Mouse (Mus musculus): ENCODE data around the gene H2bfm. TPM values are rescaled to one million over a fixed set of nuclear protein-coding genes. Genes with fewer than 3 reads are reported as not detected.

H2bfm gene
- polyA plus RNA-seq, 1 experiment from 2014 or later = not detected

GRCm38 (mm10) chrX:136976424-136977084 is 49.4 kb downstream of the H2bfm start, which contains the start of the genes Tmsb15l and Tmsb15b1:
Gene Tmsb15l, minus strand, starts transcription at chrX:136976869.
Gene Tmsb15b1, minus strand, starts transcription at chrX:136976874.
- ATAC-seq = peak; percentile 100
- Histone ChIP-seq H3K4me2 (ENCODE audit: low read length) (peak within 1 kb of the TSS; percentile 60), H3K9me3 (ENCODE audit: control insufficient read depth, low read length) (no peaks in the 10 kb centered on the region), H3K27me3 (replicated peaks; ENCODE audit: control insufficient read depth, insufficient read depth, low read length) (no peaks in the 10 kb centered on the region), H3K36me3 (ENCODE audit: control insufficient read depth, insufficient read depth) (no peaks in the 10 kb centered on the region), H3K4me1 (replicated peaks; ENCODE audit: control insufficient read depth, insufficient read depth, low read length) (no peaks in the 10 kb centered on the region), H3K27ac (ENCODE audit: low read length) (no peak within 1 kb of the TSS), H3K9ac (replicated peaks; ENCODE audit: low read depth, low read length) (peak within 1 kb of the TSS; percentile 61), H3K4me3 (replicated peaks; ENCODE audit: low read length) (peak within 1 kb of the TSS; percentile 52)
- WGBS = 26% methylated on average over 15 of the region's 15 CpGs

Other genes with a start within 250 kb of the H2bfm start
- 21.5 and 21.7 TPM in 2 replicates for gene Tceal1, start 219.3 kb upstream of the H2bfm start, polyA plus RNA-seq (2015; fragmentation: Nextera tagmentation; extraction: Ambion mirVana)
- gene Morf4l2, start 183.6 kb upstream of the H2bfm start, polyA plus RNA-seq (2015; fragmentation: Nextera tagmentation; extraction: Ambion mirVana) = 581 and 603 TPM in 2 replicates
- gene Glra4, start 147.2 kb upstream of the H2bfm start, polyA plus RNA-seq (2015; fragmentation: Nextera tagmentation; extraction: Ambion mirVana) = not detected in 2 replicates
- gene Plp1, start 104.7 kb upstream of the H2bfm start, polyA plus RNA-seq (2015; fragmentation: Nextera tagmentation; extraction: Ambion mirVana) = 11.6 and 15.9 TPM in 2 replicates
- gene Rab9b, start 58.6 kb upstream of the H2bfm start, polyA plus RNA-seq (2015; fragmentation: Nextera tagmentation; extraction: Ambion mirVana) = 12.1 and 16.0 TPM in 2 replicates
- 119 and 142 TPM in 2 replicates for gene Tmsb15b2, start 48.2 kb downstream of the H2bfm start, polyA plus RNA-seq (2015; fragmentation: Nextera tagmentation; extraction: Ambion mirVana)
- gene Tmsb15l, start 49.5 kb downstream of the H2bfm start, polyA plus RNA-seq (2015; fragmentation: Nextera tagmentation; extraction: Ambion mirVana) = 7.6 and 11.0 TPM in 2 replicates
- 55.3 and 64.4 TPM in 2 replicates for gene Tmsb15b1, start 49.5 kb downstream of the H2bfm start, polyA plus RNA-seq (2015; fragmentation: Nextera tagmentation; extraction: Ambion mirVana)
- gene Zcchc18, start 65.8 kb downstream of the H2bfm start, polyA plus RNA-seq (2015; fragmentation: Nextera tagmentation; extraction: Ambion mirVana) = 315 and 386 TPM in 2 replicates
- 16.2 and 17.2 TPM in 2 replicates for gene Slc25a53, start 111.0 kb downstream of the H2bfm start, polyA plus RNA-seq (2015; fragmentation: Nextera tagmentation; extraction: Ambion mirVana)
- 7.1 and 7.3 TPM in 2 replicates for gene Fam199x, start 122.3 kb downstream of the H2bfm start, polyA plus RNA-seq (2015; fragmentation: Nextera tagmentation; extraction: Ambion mirVana)
- not detected in 2 replicates for gene Esx1, start 194.8 kb downstream of the H2bfm start, polyA plus RNA-seq (2015; fragmentation: Nextera tagmentation; extraction: Ambion mirVana)

All from forebrain, embryonic 16.5 days (tissue).